Mouse (Mus musculus) small intestine, adult 2 months (tissue): ENCODE results near the gene Sertad1.

ENCODE experiments used
- CTCF ChIP-seq: fragments of 200-500 bp; IDR thresholded peaks from 2 replicates; pipeline ENCODE4 v1.5.1; 2012; ENCODE audit warnings: low read depth, mild to moderate bottlenecking, control low read depth, inconsistent platforms, low read length, moderate library complexity, mixed read lengths; ENCODE audit not compliant: insufficient replicate concordance, insufficient read length; ENCODE audit errors: extremely low read depth
- POLR2A ChIP-seq: fragments of 200-500 bp; IDR thresholded peaks from 2 replicates; pipeline ENCODE4 v1.6.1; 2012; ENCODE audit warnings: low read depth, mild to moderate bottlenecking, control low read depth, inconsistent platforms, low read length, moderate library complexity

GRCm38 (mm10) chr7:27437544-27437943, 49.2 kb upstream of the Sertad1 start:
- no peak for TF ChIP-seq POLR2A
- TF ChIP-seq CTCF: peak; percentile 71; the same call in 1 of the 2 replicates
